8 mouse cellular contexts compared by ENCODE assay signal in the genomic region with DNA sequence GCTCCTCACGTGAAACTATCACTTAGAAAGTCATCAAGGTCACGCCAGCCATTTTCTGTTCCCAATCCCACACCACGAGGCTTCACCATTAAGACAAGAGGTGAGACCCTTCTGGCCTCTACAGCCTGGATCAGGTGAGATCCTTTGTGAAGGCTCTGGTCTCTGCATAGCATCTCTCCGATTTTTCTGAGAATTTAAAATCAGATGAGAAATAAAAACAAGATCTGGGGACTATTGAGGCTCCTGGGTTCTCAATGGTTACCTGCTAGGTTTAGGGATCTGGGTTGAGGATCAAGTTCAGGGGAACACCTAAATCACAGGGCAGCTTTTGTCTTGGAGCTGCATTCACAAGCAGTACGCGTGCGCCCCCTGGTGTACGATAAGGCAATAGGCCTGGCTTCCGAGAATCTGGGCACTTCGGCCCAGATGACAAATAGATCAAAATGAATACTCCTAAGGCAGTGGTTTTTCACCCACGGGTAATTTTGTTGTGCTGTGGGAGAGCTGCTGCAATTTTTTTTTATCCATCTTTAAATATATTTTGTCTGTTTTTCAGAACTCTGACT. TPM values are rescaled to one million over a fixed set of nuclear protein-coding genes. Genes with fewer than 3 reads are reported as not detected.
DNase-seq lines count a peak whose midpoint lies in the region; ATAC-seq and TF ChIP-seq lines count a peak whose summit lies in the region.

No protein-coding gene starts in this region.

- H3K27ac ChIP-seq in forebrain, embryonic 14.5 days (ENCODE audit: low read depth, low read length), result no peak overlapping the region
- H3K27ac ChIP-seq in forebrain, embryonic 13.5 days, result no peak overlapping the region
- no peak overlapping the region for H3K27ac ChIP-seq in midbrain, postnatal 0 days (ENCODE audit: low read depth, low read length)

- ATAC-seq in forebrain, embryonic 14.5 days, result no peak
- ATAC-seq in forebrain, embryonic 13.5 days, result no peak
- no peak for ATAC-seq in midbrain, postnatal 0 days (ENCODE audit: low FRiP score)

- no peak overlapping the region for H3K4me3 ChIP-seq in forebrain, embryonic 14.5 days (ENCODE audit: low read depth, low read length)
- no peak overlapping the region for H3K4me3 ChIP-seq in forebrain, embryonic 13.5 days
- no peak overlapping the region for H3K4me3 ChIP-seq in midbrain, postnatal 0 days (ENCODE audit: low read depth, low read length)

- H3K9ac ChIP-seq in forebrain, embryonic 14.5 days (ENCODE audit: low read length), result no peak overlapping the region
- no peak overlapping the region for H3K9ac ChIP-seq in forebrain, embryonic 13.5 days
- H3K9ac ChIP-seq in midbrain, postnatal 0 days (replicated peaks; ENCODE audit: low read length, poor library complexity, severe bottlenecking), result no peak overlapping the region

- peaks cover 17% of the 10 kb centered on the region for H3K4me1 ChIP-seq in forebrain, embryonic 14.5 days (ENCODE audit: control insufficient read depth, insufficient read depth, low read length)
- peaks cover 42% of the 10 kb centered on the region for H3K4me1 ChIP-seq in forebrain, embryonic 13.5 days
- H3K4me1 ChIP-seq in midbrain, postnatal 0 days (ENCODE audit: insufficient read depth, low read length), result peaks cover 6% of the 10 kb centered on the region; the same call in 1 of the 2 replicates

- H3K36me3 ChIP-seq in forebrain, embryonic 14.5 days (ENCODE audit: control insufficient read depth, insufficient read depth, low read length), result no peaks in the 10 kb centered on the region
- H3K36me3 ChIP-seq in forebrain, embryonic 13.5 days (ENCODE audit: poor library complexity, severe bottlenecking), result 0 out of 2 replicates have a peak, but pooled peaks cover 4% of the 10 kb centered on the region
- H3K36me3 ChIP-seq in midbrain, postnatal 0 days (ENCODE audit: insufficient read depth, low read length), result no peaks in the 10 kb centered on the region
- H3K36me3 ChIP-seq in splenic B cell, adult 2 months (ENCODE audit: control insufficient read depth, insufficient read depth, low read length, poor library complexity, severe bottlenecking), result no peaks in the 10 kb centered on the region

- H3K9me3 ChIP-seq in forebrain, embryonic 14.5 days (replicated peaks; ENCODE audit: control insufficient read depth, low read length), result no peaks in the 10 kb centered on the region
- no peaks in the 10 kb centered on the region for H3K9me3 ChIP-seq in forebrain, embryonic 13.5 days (replicated peaks)
- no peaks in the 10 kb centered on the region for H3K9me3 ChIP-seq in midbrain, postnatal 0 days (ENCODE audit: low read length)

- WGBS in forebrain, embryonic 14.5 days, result 10% methylated on average over 11 of the region's 11 CpGs
- 8% methylated on average over 11 of the region's 11 CpGs for WGBS in forebrain, embryonic 13.5 days
- 8% methylated on average over 11 of the region's 11 CpGs for WGBS in midbrain, postnatal 0 days

- DNase-seq in forebrain, embryonic 14.5 days (ENCODE audit: low spot score), result peak; percentile 93
- peak; percentile 88 for DNase-seq in ZHBTc4 (ENCODE audit: low read depth, low spot score)
- peak; percentile 80 to 84 for DNase-seq in cerebellum, postnatal 36 days
- DNase-seq in gastrocnemius, postnatal 4 days (ENCODE audit: low spot score in 2 of 2), result peak; percentile 70 to 80
- peak; percentile 78 to 85 for DNase-seq in left cerebral cortex, adult 18-20 months (ENCODE audit: low spot score in 2 of 2)
- peak; percentile 85 for DNase-seq in midbrain, postnatal 0 days (ENCODE audit: low spot score)
- DNase-seq in splenic B cell, adult 2 months (ENCODE audit: low read depth, low spot score), result peak; percentile 81

- peak; percentile 98 for TF ChIP-seq CTCF in midbrain, postnatal 0 days (IDR thresholded peaks at IDR 0.05)

- no peak overlapping the region for H3K4me2 ChIP-seq in forebrain, embryonic 14.5 days (ENCODE audit: low read length)
- H3K4me2 ChIP-seq in forebrain, embryonic 13.5 days, result no peak overlapping the region
- H3K4me2 ChIP-seq in midbrain, postnatal 0 days (ENCODE audit: low read depth, low read length, poor library complexity, severe bottlenecking), result no peak overlapping the region

- H3K27me3 ChIP-seq in forebrain, embryonic 14.5 days (replicated peaks; ENCODE audit: control insufficient read depth, insufficient read depth, low read length), result no peaks in the 10 kb centered on the region
- H3K27me3 ChIP-seq in forebrain, embryonic 13.5 days, result no peaks in the 10 kb centered on the region
- H3K27me3 ChIP-seq in midbrain, postnatal 0 days (ENCODE audit: insufficient read depth, low read length), result no peaks in the 10 kb centered on the region
- H3K27me3 ChIP-seq in splenic B cell, adult 2 months (ENCODE audit: control insufficient read depth, insufficient read depth, low read length, poor library complexity, severe bottlenecking), result no peaks in the 10 kb centered on the region; the same call in 1 of the 2 replicates

RNA-seq across cellular contexts. Expression of a gene that starts 1.6 kb away (rescaled TPM):
- 42.0 and 50.2 TPM in 2 replicates for polyA plus RNA-seq in forebrain, embryonic 14.5 days (2014; fragmentation: Nextera tagmentation; extraction: Ambion mirVana)
- 62.9 and 76.1 TPM in 2 replicates for polyA plus RNA-seq in forebrain, embryonic 13.5 days (2015; fragmentation: Nextera tagmentation; extraction: Ambion mirVana)
- total RNA-seq in gastrocnemius, postnatal 4 days (2021), result 10 to 100 TPM; 28.9 to 30.0 TPM
- total RNA-seq in left cerebral cortex, adult 18-20 months (2021), result 100 to 1,000 TPM; 101 to 110 TPM
- 160 and 186 TPM in 2 replicates for total RNA-seq in midbrain, postnatal 0 days (2014; rRNA removed)
- 46.4 and 48.1 TPM in 2 replicates for polyA plus RNA-seq in midbrain, postnatal 0 days (2015; fragmentation: Nextera tagmentation; extraction: Ambion mirVana)
